Mouse (Mus musculus): Measurements from ENCODE around the gene Atxn10. TPM values are rescaled to one million over a fixed set of nuclear protein-coding genes. Genes with fewer than 3 reads are reported as not detected.
A peak's percentile ranks its signal among the peaks of the same experiment; 100 is the strongest.

Gene Atxn10
- total RNA-seq, 2 experiments from 2014 or later, result 46.5 to 47.1 TPM

- no peak for ATAC-seq (replicated peaks; ENCODE audit: low FRiP score, low TSS enrichment, poor library complexity, severe bottlenecking)
These were observed 52.7 kb downstream of the Atxn10 start for GRCm38 (mm10) chr15:85388696-85389095.

- ATAC-seq (replicated peaks; ENCODE audit: low FRiP score, low TSS enrichment, poor library complexity, severe bottlenecking), result no peak
These were observed 53.9 kb downstream of the Atxn10 start for GRCm38 (mm10) chr15:85389915-85390314.

GRCm38 (mm10) chr15:85395360-85395759 lies 59.3 kb downstream of the Atxn10 start:
- ATAC-seq (replicated peaks; ENCODE audit: low FRiP score, low TSS enrichment, poor library complexity, severe bottlenecking), result no peak

GRCm38 (mm10) chr15:85401926-85402325 lies 65.9 kb downstream of the Atxn10 start:
- no peak for ATAC-seq (replicated peaks; ENCODE audit: low FRiP score, low TSS enrichment, poor library complexity, severe bottlenecking)

- no peak for ATAC-seq (replicated peaks; ENCODE audit: low FRiP score, low TSS enrichment, poor library complexity, severe bottlenecking)
These were observed 67.2 kb downstream of the Atxn10 start for GRCm38 (mm10) chr15:85403256-85403731.

- no peak for ATAC-seq (replicated peaks; ENCODE audit: low FRiP score, low TSS enrichment, poor library complexity, severe bottlenecking)
These were observed 68.7 kb downstream of the Atxn10 start for GRCm38 (mm10) chr15:85404739-85405138.

- no peak for ATAC-seq (replicated peaks; ENCODE audit: low FRiP score, low TSS enrichment, poor library complexity, severe bottlenecking)
These were observed 69.5 kb downstream of the Atxn10 start for GRCm38 (mm10) chr15:85405567-85405966.

- ATAC-seq (replicated peaks; ENCODE audit: low FRiP score, low TSS enrichment, poor library complexity, severe bottlenecking), result no peak
These were observed 70.8 kb downstream of the Atxn10 start for GRCm38 (mm10) chr15:85406846-85407245.

GRCm38 (mm10) chr15:85407342-85407741 lies 71.3 kb downstream of the Atxn10 start:
- ATAC-seq (replicated peaks; ENCODE audit: low FRiP score, low TSS enrichment, poor library complexity, severe bottlenecking), result no peak

GRCm38 (mm10) chr15:85408790-85409189 lies 72.7 kb downstream of the Atxn10 start:
- no peak for ATAC-seq (replicated peaks; ENCODE audit: low FRiP score, low TSS enrichment, poor library complexity, severe bottlenecking)

- ATAC-seq (replicated peaks; ENCODE audit: low FRiP score, low TSS enrichment, poor library complexity, severe bottlenecking), result no peak
These were observed 73.3 kb downstream of the Atxn10 start for GRCm38 (mm10) chr15:85409245-85409783.

- ATAC-seq (replicated peaks; ENCODE audit: low FRiP score, low TSS enrichment, poor library complexity, severe bottlenecking), result no peak
These were observed 73.8 kb downstream of the Atxn10 start for GRCm38 (mm10) chr15:85409836-85410235.

GRCm38 (mm10) chr15:85414620-85415019 lies 78.6 kb downstream of the Atxn10 start:
- peak; percentile 61 for ATAC-seq (replicated peaks; ENCODE audit: low FRiP score, low TSS enrichment, poor library complexity, severe bottlenecking)

- no peak for ATAC-seq (replicated peaks; ENCODE audit: low FRiP score, low TSS enrichment, poor library complexity, severe bottlenecking)
These were observed 84.6 kb downstream of the Atxn10 start for GRCm38 (mm10) chr15:85420686-85421085.

GRCm38 (mm10) chr15:85424197-85424596 lies 88.2 kb downstream of the Atxn10 start:
- no peak for ATAC-seq (replicated peaks; ENCODE audit: low FRiP score, low TSS enrichment, poor library complexity, severe bottlenecking)

GRCm38 (mm10) chr15:85428140-85428539 lies 92.1 kb downstream of the Atxn10 start:
- no peak for ATAC-seq (replicated peaks; ENCODE audit: low FRiP score, low TSS enrichment, poor library complexity, severe bottlenecking)

- no peak for ATAC-seq (replicated peaks; ENCODE audit: low FRiP score, low TSS enrichment, poor library complexity, severe bottlenecking)
These were observed 106.5 kb downstream of the Atxn10 start for GRCm38 (mm10) chr15:85442568-85442967.

GRCm38 (mm10) chr15:85446652-85447051 lies 110.6 kb downstream of the Atxn10 start:
- no peak for ATAC-seq (replicated peaks; ENCODE audit: low FRiP score, low TSS enrichment, poor library complexity, severe bottlenecking)

- no peak for ATAC-seq (replicated peaks; ENCODE audit: low FRiP score, low TSS enrichment, poor library complexity, severe bottlenecking)
These were observed 120.8 kb downstream of the Atxn10 start for GRCm38 (mm10) chr15:85456891-85457290.

- ATAC-seq (replicated peaks; ENCODE audit: low FRiP score, low TSS enrichment, poor library complexity, severe bottlenecking), result no peak
These were observed 121.8 kb downstream of the Atxn10 start for GRCm38 (mm10) chr15:85457838-85458237.

GRCm38 (mm10) chr15:85458631-85459082 lies 122.6 kb downstream of the Atxn10 start:
- ATAC-seq (replicated peaks; ENCODE audit: low FRiP score, low TSS enrichment, poor library complexity, severe bottlenecking), result no peak

- ATAC-seq (replicated peaks; ENCODE audit: low FRiP score, low TSS enrichment, poor library complexity, severe bottlenecking), result no peak
These were observed 125.5 kb downstream of the Atxn10 start for GRCm38 (mm10) chr15:85461541-85461940.

Data from megakaryocyte-erythroid progenitor cell, adult 5-6 weeks (primary cell).